Mouse (Mus musculus): ENCODE data around the gene Fbxo46.

DNA sequence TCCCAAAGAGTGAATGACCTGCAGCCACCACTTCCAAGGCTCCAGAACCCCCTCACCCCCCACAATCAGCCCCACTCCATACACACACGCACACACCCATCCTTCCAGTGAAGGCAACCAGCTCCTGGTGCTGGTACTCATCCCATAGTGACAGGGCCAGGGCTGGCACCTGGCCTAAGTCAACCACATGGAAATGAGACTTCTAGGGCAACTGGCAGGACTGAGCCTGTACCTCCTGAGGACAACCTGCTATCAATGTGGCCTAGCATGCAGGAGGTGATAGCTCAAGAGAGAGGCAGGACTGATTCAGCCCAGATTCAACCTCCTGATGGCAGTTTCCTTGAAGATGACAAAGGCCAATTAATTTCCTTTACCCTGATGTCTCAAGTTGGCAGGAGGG is 19.4 kb upstream of the Fbxo46 start:
- TF ChIP-seq CTCF (IDR thresholded peaks at IDR 0.05; ENCODE audit: borderline replicate concordance, insufficient read depth, low read length): no peak
- TF ChIP-seq POLR2A (IDR thresholded peaks at IDR 0.05; ENCODE audit: low read depth, low read length): peak; percentile 23; the same call in 1 of the 2 replicates

Data from embryonic fibroblast, embryonic 13.5 days (primary cell).